Mouse (Mus musculus) neural tube, embryonic 15.5 days (tissue): Measurements from ENCODE around the gene Top2a. TPM values are rescaled to one million over a fixed set of nuclear protein-coding genes. Genes with fewer than 3 reads are reported as not detected.

Source experiments
- ATAC-seq: fragments of 200-750 bp; cut with Nextera tagmentation; 2 replicates; pipeline ENCODE4 v1.8.0; 2017; ENCODE audit warnings: mild to moderate bottlenecking, moderate TSS enrichment, moderate library complexity; ENCODE audit not compliant: low FRiP score
- H3K27ac ChIP-seq: fragments of 300-500 bp; sonication (generic); replicated peaks from 2 replicates; pipeline ENCODE4 v1.5.1; 2015; ENCODE audit warnings: mild to moderate bottlenecking, inconsistent platforms
- H3K27me3 ChIP-seq: fragments of 300-500 bp; sonication (generic); replicated peaks from 2 replicates; pipeline ENCODE4 v1.6.1; 2015; ENCODE audit warnings: inconsistent platforms
- H3K36me3 ChIP-seq: fragments of 300-500 bp; sonication (generic); 2 replicates; pipeline ENCODE4 v1.6.1; 2015; ENCODE audit warnings: inconsistent platforms
- H3K4me1 ChIP-seq: fragments of 300-500 bp; sonication (generic); 2 replicates; pipeline ENCODE4 v1.6.1; 2015; ENCODE audit warnings: inconsistent platforms
- H3K4me2 ChIP-seq: fragments of 300-500 bp; sonication (generic); 2 replicates; pipeline ENCODE4 v1.6.1; 2015; ENCODE audit warnings: inconsistent platforms, mild to moderate bottlenecking, moderate library complexity
- H3K4me3 ChIP-seq: fragments of 300-500 bp; sonication (generic); replicated peaks from 2 replicates; pipeline ENCODE4 v1.5.1; 2015; ENCODE audit warnings: mild to moderate bottlenecking, inconsistent platforms
- H3K9ac ChIP-seq: fragments of 300-500 bp; sonication (generic); replicated peaks from 2 replicates; pipeline ENCODE4 v1.6.1; 2015; ENCODE audit warnings: mild to moderate bottlenecking, inconsistent platforms
- H3K9me3 ChIP-seq: fragments of 300-500 bp; sonication (generic); replicated peaks from 2 replicates; pipeline ENCODE4 v1.6.1; 2016; ENCODE audit warnings: inconsistent platforms
- WGBS: fragments of 180-500 bp; shearing (Covaris S2); methylation state at CpG from one replicate; pipeline ENCODE4 v1.1.7; 2015; ENCODE audit warnings: mixed read lengths; 5-methylcytosine and 5-hydroxymethylcytosine counted together
- polyA plus RNA-seq: library from polyadenylated mRNA; unstranded; fragments of >200 nt; fragmentation: Nextera tagmentation; extraction: Ambion mirVana; gene quantifications from 2 replicates; pipeline ENCODE4 v1.2.1, GENCODE M21; 2015

Top2a gene
- polyA plus RNA-seq, 1 experiment from 2014 or later = 25.8 TPM

- 94% methylated on average over 4 of the region's 5 CpGs for WGBS
- no peak overlapping the region for H3K9ac ChIP-seq
- no peak for ATAC-seq
Observed at GRCm38 (mm10) chr11:98979356-98979755, 44.6 kb downstream of the Top2a start.

GRCm38 (mm10) chr11:98978526-98979148, 45.4 kb downstream of the Top2a start:
- Histone ChIP-seq H3K4me2 (no peak overlapping the region), H3K4me1 (peaks cover 27% of the 10 kb centered on the region), H3K27me3 (no peaks in the 10 kb centered on the region), H3K9ac (no peak overlapping the region), H3K4me3 (no peak overlapping the region), H3K36me3 (peaks cover 7% of the 10 kb centered on the region; the same call in 1 of the 2 replicates), H3K9me3 (no peaks in the 10 kb centered on the region), H3K27ac (no peak overlapping the region)
- no peak for ATAC-seq
- WGBS = 34% methylated on average over 15 of the region's 15 CpGs

More at GRCm38 (mm10) chr11:98979356-98979755, 44.6 kb downstream of the Top2a start:
- Histone ChIP-seq H3K4me3 (no peak overlapping the region), H3K36me3 (0 out of 2 replicates have a peak, but pooled peaks cover under 1% of the 10 kb centered on the region), H3K4me1 (peaks cover 28% of the 10 kb centered on the region), H3K9me3 (no peaks in the 10 kb centered on the region), H3K4me2 (no peak overlapping the region), H3K27me3 (no peaks in the 10 kb centered on the region), H3K27ac (no peak overlapping the region)

GRCm38 (mm10) chr11:98974871-98975719, 48.9 kb downstream of the Top2a start:
- Histone ChIP-seq H3K27me3 (no peaks in the 10 kb centered on the region), H3K9ac (no peak overlapping the region), H3K4me2 (no peak overlapping the region), H3K36me3 (peaks cover 26% of the 10 kb centered on the region), H3K9me3 (no peaks in the 10 kb centered on the region), H3K4me3 (no peak overlapping the region), H3K27ac (no peak overlapping the region), H3K4me1 (peaks cover 28% of the 10 kb centered on the region)
- ATAC-seq = no peak
- 50% methylated on average over 5 of the region's 5 CpGs for WGBS

GRCm38 (mm10) chr11:98974213-98974612, 49.8 kb downstream of the Top2a start:
- no peak for ATAC-seq
- H3K4me1 ChIP-seq = peaks cover 37% of the 10 kb centered on the region
- H3K4me2 ChIP-seq = no peak overlapping the region
- no peak overlapping the region for H3K27ac ChIP-seq
- H3K4me3 ChIP-seq = no peak overlapping the region
- no peak overlapping the region for H3K9ac ChIP-seq
- no peaks in the 10 kb centered on the region for H3K27me3 ChIP-seq
- 77% methylated on average over 6 of the region's 6 CpGs for WGBS
- H3K36me3 ChIP-seq = peaks cover 26% of the 10 kb centered on the region
- no peaks in the 10 kb centered on the region for H3K9me3 ChIP-seq

GRCm38 (mm10) chr11:98973584-98973983, 50.4 kb downstream of the Top2a start:
- H3K36me3 ChIP-seq = peaks cover 26% of the 10 kb centered on the region
- no peak overlapping the region for H3K4me2 ChIP-seq
- H3K4me3 ChIP-seq = no peak overlapping the region
- peaks cover 39% of the 10 kb centered on the region for H3K4me1 ChIP-seq
- WGBS = 77% methylated on average over 14 of the region's 14 CpGs
- no peak overlapping the region for H3K27ac ChIP-seq
- ATAC-seq = no peak
- H3K9ac ChIP-seq = no peak overlapping the region
- no peaks in the 10 kb centered on the region for H3K27me3 ChIP-seq
- no peaks in the 10 kb centered on the region for H3K9me3 ChIP-seq

- ATAC-seq = no peak
- H3K4me2 ChIP-seq = no peak overlapping the region
- peaks cover 26% of the 10 kb centered on the region for H3K36me3 ChIP-seq
- H3K9ac ChIP-seq = no peak overlapping the region
- H3K27ac ChIP-seq = no peak overlapping the region
- no peaks in the 10 kb centered on the region for H3K27me3 ChIP-seq
- peaks cover 45% of the 10 kb centered on the region for H3K4me1 ChIP-seq
- no peak overlapping the region for H3K4me3 ChIP-seq
- H3K9me3 ChIP-seq = no peaks in the 10 kb centered on the region
- WGBS = 88% methylated on average over 9 of the region's 9 CpGs
Observed at GRCm38 (mm10) chr11:98972801-98973360, 51.1 kb downstream of the Top2a start.

GRCm38 (mm10) chr11:98972215-98972614, 51.8 kb downstream of the Top2a start:
- no peak overlapping the region for H3K4me3 ChIP-seq
- no peak overlapping the region for H3K4me2 ChIP-seq
- no peak overlapping the region for H3K27ac ChIP-seq
- no peak for ATAC-seq
- H3K9ac ChIP-seq = 0 out of 2 replicates have a peak overlapping the region, but pooled peaks have one; percentile 23
- H3K9me3 ChIP-seq = no peaks in the 10 kb centered on the region
- H3K27me3 ChIP-seq = no peaks in the 10 kb centered on the region
- peaks cover 52% of the 10 kb centered on the region for H3K4me1 ChIP-seq
- WGBS = 53% methylated on average over 9 of the region's 9 CpGs
- H3K36me3 ChIP-seq = peaks cover 26% of the 10 kb centered on the region

- Histone ChIP-seq H3K9me3 (no peaks in the 10 kb centered on the region), H3K36me3 (peaks cover 26% of the 10 kb centered on the region), H3K27ac (peak overlapping the region; percentile 83), H3K4me2 (no peak overlapping the region), H3K9ac (no peak overlapping the region), H3K4me3 (no peak overlapping the region), H3K4me1 (peaks cover 59% of the 10 kb centered on the region), H3K27me3 (no peaks in the 10 kb centered on the region)
- WGBS = 43% methylated on average over 23 of the region's 23 CpGs
- no peak for ATAC-seq
Observed at GRCm38 (mm10) chr11:98971316-98972031, 52.5 kb downstream of the Top2a start.

- Histone ChIP-seq H3K27me3 (no peaks in the 10 kb centered on the region), H3K4me3 (no peak overlapping the region), H3K4me2 (peak overlapping the region; percentile 43), H3K4me1 (peaks cover 70% of the 10 kb centered on the region), H3K9ac (no peak overlapping the region), H3K27ac (peak overlapping the region; percentile 83), H3K9me3 (no peaks in the 10 kb centered on the region), H3K36me3 (peaks cover 26% of the 10 kb centered on the region)
- no peak for ATAC-seq
- 35% methylated on average over 29 of the region's 29 CpGs for WGBS
Observed at GRCm38 (mm10) chr11:98970191-98970925, 53.6 kb downstream of the Top2a start.

- H3K4me3 ChIP-seq = no peak overlapping the region
- H3K27ac ChIP-seq = peak overlapping the region; percentile 83
- 12% methylated on average over 17 of the region's 17 CpGs for WGBS
Observed at GRCm38 (mm10) chr11:98969496-98969927, 54.5 kb downstream of the Top2a start.

More at GRCm38 (mm10) chr11:98969496-98969927, 54.5 kb downstream of the Top2a start:
- Histone ChIP-seq H3K9ac (peak overlapping the region; percentile 27; the same call in 1 of the 2 replicates), H3K36me3 (peaks cover 26% of the 10 kb centered on the region), H3K4me1 (peaks cover 79% of the 10 kb centered on the region), H3K9me3 (no peaks in the 10 kb centered on the region), H3K27me3 (no peaks in the 10 kb centered on the region), H3K4me2 (peak overlapping the region; percentile 43)
- ATAC-seq = peak; percentile 36
